Mouse (Mus musculus) liver, embryonic 13.5 days (tissue): Measurements from ENCODE around the gene Ccnt1. TPM values are rescaled to one million over a fixed set of nuclear protein-coding genes. Genes with fewer than 3 reads are reported as not detected.

Experiments used
- ATAC-seq: fragments of 200-750 bp; cut with Nextera tagmentation; 2 replicates; pipeline ENCODE4 v1.8.0; 2017; ENCODE audit warnings: low read depth, mild to moderate bottlenecking, moderate number of reproducible peaks, moderate library complexity
- DNase-seq: peaks from one replicate; pipeline ENCODE4 v3.0.0; 2022
- H3K27ac ChIP-seq: fragments of 300-500 bp; sonication (generic); 2 replicates; pipeline ENCODE4 v1.5.1; 2015; ENCODE audit warnings: moderate library complexity, mild to moderate bottlenecking, inconsistent platforms
- H3K27me3 ChIP-seq: fragments of 300-500 bp; sonication (generic); 2 replicates; pipeline ENCODE4 v1.6.1; 2015; ENCODE audit warnings: mild to moderate bottlenecking, inconsistent platforms
- H3K36me3 ChIP-seq: fragments of 300-500 bp; sonication (generic); 2 replicates; pipeline ENCODE4 v1.6.1; 2015; ENCODE audit warnings: mild to moderate bottlenecking, inconsistent platforms
- H3K4me1 ChIP-seq: fragments of 300-500 bp; sonication (generic); replicated peaks from 2 replicates; pipeline ENCODE4 v1.6.1; 2015; ENCODE audit warnings: inconsistent platforms
- H3K4me2 ChIP-seq: fragments of 300-500 bp; sonication (generic); 2 replicates; pipeline ENCODE4 v1.6.1; 2015; ENCODE audit warnings: inconsistent platforms, mild to moderate bottlenecking, moderate library complexity
- H3K4me3 ChIP-seq: fragments of 300-500 bp; sonication (generic); replicated peaks from 2 replicates; pipeline ENCODE4 v1.5.1; 2015; ENCODE audit warnings: mild to moderate bottlenecking, inconsistent platforms
- H3K9ac ChIP-seq: fragments of 300-500 bp; sonication (generic); 2 replicates; pipeline ENCODE4 v1.6.1; 2015; ENCODE audit warnings: mild to moderate bottlenecking, inconsistent platforms
- H3K9me3 ChIP-seq: fragments of 300-500 bp; sonication (generic); replicated peaks from 2 replicates; pipeline ENCODE4 v1.6.1; 2016; ENCODE audit warnings: inconsistent platforms
- WGBS: fragments of 180-500 bp; shearing (Covaris S2); methylation state at CpG from one replicate; pipeline ENCODE4 v1.1.7; 2015; ENCODE audit not compliant: insufficient replicate concordance; 5-methylcytosine and 5-hydroxymethylcytosine counted together
- polyA plus RNA-seq: library from polyadenylated mRNA; unstranded; fragments of >200 nt; fragmentation: Nextera tagmentation; extraction: Ambion mirVana; gene quantifications from 2 replicates; pipeline ENCODE4 v1.2.1, GENCODE M21; 2015

The Ccnt1 gene
- polyA plus RNA-seq, 1 experiment from 2014 or later: 27.4 TPM

DNA sequence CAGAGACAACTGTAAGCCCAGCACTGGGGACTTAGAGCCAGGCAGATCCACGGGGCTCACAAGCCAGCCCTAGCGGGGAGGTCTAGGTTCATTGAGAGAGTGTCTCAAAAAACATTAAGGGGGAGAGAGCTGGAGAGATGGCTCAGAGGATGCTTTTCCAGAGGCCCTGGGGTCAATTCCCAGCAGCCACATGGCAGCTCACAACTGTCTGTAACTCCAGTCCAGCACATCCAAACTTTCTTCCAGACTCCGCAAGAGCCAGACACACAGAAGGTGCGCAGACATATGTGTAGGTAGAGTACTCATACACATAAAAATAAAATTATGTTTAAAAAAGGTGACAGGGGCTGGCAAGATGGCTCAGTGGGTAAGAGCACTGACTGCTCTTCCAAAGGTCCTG is 2.6 kb upstream of the Ccnt1 start:
- 66% methylated on average over 4 of the region's 4 CpGs for WGBS
- Histone ChIP-seq H3K4me1 (peaks cover 22% of the 10 kb centered on the region), H3K4me2 (no peak overlapping the region), H3K9me3 (no peaks in the 10 kb centered on the region), H3K27me3 (peaks cover 5% of the 10 kb centered on the region; the same call in 1 of the 2 replicates), H3K9ac (no peak overlapping the region), H3K27ac (no peak overlapping the region), H3K36me3 (no peaks in the 10 kb centered on the region), H3K4me3 (no peak overlapping the region)
- ATAC-seq (no peak), DNase-seq (no peak)

DNA sequence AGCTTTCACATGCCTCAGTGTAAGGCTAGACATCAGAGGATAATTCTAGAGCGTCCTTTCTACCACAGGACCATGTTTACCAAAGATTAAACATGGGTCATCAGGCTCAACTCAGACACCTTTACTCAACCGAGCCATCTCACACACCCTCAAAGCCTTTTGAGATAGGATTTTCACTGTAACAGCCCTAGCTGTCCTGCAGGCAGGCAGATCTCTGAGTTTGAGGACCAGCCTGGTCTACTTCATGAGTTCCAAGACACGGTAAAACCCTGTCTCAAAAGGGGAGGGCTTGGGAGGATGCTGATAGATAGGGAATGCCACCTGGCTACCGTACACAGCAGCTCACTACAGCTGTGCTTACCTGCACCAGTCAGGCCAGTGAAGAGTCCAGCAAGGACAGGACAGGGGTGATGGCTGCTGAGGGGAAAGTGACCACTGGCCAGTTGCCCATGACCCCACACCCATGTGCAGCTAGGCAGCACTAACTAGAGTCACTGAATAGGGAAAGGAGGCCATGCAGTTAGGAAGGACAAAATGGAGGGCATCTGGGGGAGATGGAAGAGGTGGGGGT is 843 bp downstream of the Ccnt1 start:
- no peak for DNase-seq
- 63% methylated on average over 4 of the region's 4 CpGs for WGBS

DNA sequence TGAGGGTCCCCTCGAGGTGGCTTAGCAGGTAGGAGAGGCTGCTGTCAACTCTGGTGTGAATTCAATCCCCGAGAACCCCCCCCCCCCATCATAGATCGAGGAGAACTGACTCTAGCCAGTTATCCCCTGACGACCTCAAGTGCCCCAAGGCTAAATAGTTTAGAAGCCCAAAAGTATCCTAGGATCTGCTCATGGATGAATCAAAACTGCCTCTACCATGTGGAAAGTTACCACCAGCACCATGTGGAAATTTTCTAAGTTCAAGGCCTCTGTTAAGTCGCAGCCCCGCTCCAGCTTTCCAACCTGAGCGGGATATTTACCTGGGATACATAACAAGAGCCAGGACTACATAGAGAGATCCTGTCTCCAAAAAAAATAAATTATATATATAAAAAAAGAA is 1.5 kb downstream of the Ccnt1 start:
- no peaks in the 10 kb centered on the region for H3K27me3 ChIP-seq
- WGBS: 61% methylated on average over 7 of the region's 7 CpGs

More for the DNA sequence above, 843 bp downstream of the Ccnt1 start:
- Histone ChIP-seq H3K4me1 (peaks cover 37% of the 10 kb centered on the region), H3K4me2 (0 out of 2 replicates have a peak overlapping the region, but pooled peaks have one; percentile 87), H3K9me3 (no peaks in the 10 kb centered on the region), H3K27me3 (no peaks in the 10 kb centered on the region), H3K4me3 (no peak overlapping the region), H3K9ac (no peak overlapping the region), H3K36me3 (peaks cover 15% of the 10 kb centered on the region), H3K27ac (no peak overlapping the region)
- ATAC-seq: no peak

DNA sequence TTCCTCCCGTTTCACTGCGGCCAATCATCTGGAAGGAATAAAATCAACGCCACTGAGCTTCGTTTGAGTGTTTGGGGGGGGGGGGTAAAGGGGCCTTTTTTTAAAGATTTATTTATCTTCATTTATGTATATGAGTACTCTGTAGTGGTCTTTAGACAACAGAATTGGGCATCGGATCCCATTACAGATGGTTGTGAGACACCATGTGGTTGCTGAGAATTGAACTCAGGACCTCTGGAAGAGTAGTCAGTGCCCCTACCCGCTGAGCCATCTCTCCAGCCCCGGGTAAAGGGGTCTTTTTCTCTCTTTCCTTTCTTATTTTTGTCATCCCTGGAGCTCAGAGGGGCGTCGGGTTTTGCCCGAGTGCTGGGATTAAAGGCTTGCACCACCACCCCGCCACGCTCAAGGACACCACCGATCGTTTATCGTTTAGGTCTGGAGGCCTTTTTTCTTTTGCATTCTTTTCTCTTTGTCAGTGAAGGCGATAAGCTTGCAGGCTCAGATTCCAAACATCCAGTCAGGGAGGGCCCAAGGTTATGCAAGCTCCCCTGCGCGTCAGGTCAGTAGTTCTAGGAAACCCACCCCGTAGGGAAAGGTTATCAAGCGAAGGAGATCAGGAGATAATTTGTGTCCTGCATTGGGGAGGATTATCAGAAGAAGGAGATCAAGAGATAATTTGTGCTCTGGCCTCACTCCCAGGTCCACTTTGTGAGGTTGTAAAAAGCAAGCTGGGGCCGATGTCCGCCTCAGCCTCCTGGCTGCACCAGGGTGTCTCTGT is 2.3 kb downstream of the Ccnt1 start:
- H3K4me3 ChIP-seq: peak overlapping the region; percentile 93
- peaks cover 45% of the 10 kb centered on the region for H3K4me1 ChIP-seq
- DNase-seq (no peak), ATAC-seq (no peak)
- H3K27ac ChIP-seq: peak overlapping the region; percentile 91
- peak overlapping the region; percentile 87 for H3K4me2 ChIP-seq
- peaks cover 26% of the 10 kb centered on the region for H3K36me3 ChIP-seq
- peak overlapping the region; percentile 89 for H3K9ac ChIP-seq
- no peaks in the 10 kb centered on the region for H3K9me3 ChIP-seq
- WGBS: 4% methylated on average over 22 of the region's 22 CpGs
- H3K27me3 ChIP-seq: no peaks in the 10 kb centered on the region

More for the DNA sequence above, 1.5 kb downstream of the Ccnt1 start:
- peak overlapping the region; percentile 93 for H3K4me3 ChIP-seq
- no peak for ATAC-seq
- H3K36me3 ChIP-seq: peaks cover 19% of the 10 kb centered on the region
- peak overlapping the region; percentile 87 for H3K4me2 ChIP-seq
- peak overlapping the region; percentile 91 for H3K27ac ChIP-seq
- no peak for DNase-seq
- H3K9ac ChIP-seq: peak overlapping the region; percentile 89
- H3K4me1 ChIP-seq: peaks cover 42% of the 10 kb centered on the region
- no peaks in the 10 kb centered on the region for H3K9me3 ChIP-seq

DNA sequence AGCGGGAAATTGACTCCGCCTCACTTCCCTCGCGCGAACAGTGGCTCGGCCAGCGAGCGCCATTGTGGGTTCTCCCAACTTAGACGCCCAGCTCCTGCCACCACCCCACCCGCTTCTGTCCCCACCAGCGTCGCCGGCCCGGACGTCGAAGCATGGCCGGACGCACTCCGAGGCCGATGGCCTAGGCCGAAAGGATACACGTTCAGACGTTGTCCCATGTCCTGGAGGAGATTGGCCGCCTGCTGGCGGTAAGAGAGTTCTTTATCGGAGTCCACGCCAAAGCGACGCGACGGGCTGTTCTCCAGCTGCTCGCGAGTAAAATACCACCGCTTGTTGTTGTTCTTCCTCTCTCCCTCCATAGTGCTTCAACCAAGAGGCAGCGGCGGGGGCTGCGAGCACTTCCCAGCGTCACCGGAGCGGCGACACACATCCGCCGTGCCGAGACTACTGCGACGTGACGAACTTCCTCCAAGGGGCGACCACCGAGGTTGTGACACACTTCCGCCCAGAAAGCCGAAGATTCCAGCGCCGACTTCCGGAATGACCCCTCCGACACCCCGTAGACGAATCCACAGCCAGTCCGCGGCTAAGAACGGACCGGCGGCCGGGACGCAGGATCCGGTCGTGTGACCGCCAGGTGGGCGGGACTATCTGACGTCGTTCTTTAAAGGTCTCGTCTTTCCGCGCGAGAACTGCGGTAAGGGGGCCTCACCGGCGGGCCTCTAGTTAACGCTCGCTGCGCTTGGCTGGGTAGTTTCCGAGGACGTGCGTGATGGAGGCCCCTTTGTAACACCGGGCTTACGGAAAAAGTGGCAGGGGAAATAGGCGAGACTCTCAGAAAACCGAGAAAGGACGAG is 3.2 kb downstream of the Ccnt1 start:
- peak overlapping the region; percentile 87 for H3K4me2 ChIP-seq
- WGBS: under 1% methylated on average over 88 of the region's 88 CpGs
- peak overlapping the region; percentile 93 for H3K4me3 ChIP-seq
- peak overlapping the region; percentile 99 for H3K27ac ChIP-seq
- H3K36me3 ChIP-seq: peaks cover 35% of the 10 kb centered on the region
- no peaks in the 10 kb centered on the region for H3K9me3 ChIP-seq
- DNase-seq (peak; percentile 99), ATAC-seq (peak; percentile 93)
- peak overlapping the region; percentile 95 for H3K9ac ChIP-seq
- H3K4me1 ChIP-seq: peaks cover 46% of the 10 kb centered on the region
- H3K27me3 ChIP-seq: no peaks in the 10 kb centered on the region

DNA sequence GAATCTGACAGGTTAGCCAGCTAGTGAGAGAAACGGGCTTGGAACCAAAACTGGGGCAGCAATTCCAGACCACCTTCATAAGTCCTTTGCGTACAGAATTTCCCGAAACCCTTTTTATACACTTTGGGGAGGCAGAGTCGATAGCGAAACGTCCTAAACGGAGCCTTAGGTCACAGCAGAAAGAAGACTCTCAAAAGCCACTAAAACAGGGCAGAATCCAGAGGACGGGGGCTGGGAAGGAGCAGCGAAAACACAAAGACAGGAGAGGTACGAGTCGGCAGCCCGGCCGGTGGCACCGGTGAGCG is 3.8 kb downstream of the Ccnt1 start:
- DNase-seq (no peak), ATAC-seq (no peak)
- Histone ChIP-seq H3K9me3 (no peaks in the 10 kb centered on the region), H3K27me3 (no peaks in the 10 kb centered on the region), H3K9ac (peak overlapping the region; percentile 95), H3K4me1 (peaks cover 47% of the 10 kb centered on the region), H3K4me3 (peak overlapping the region; percentile 93), H3K27ac (peak overlapping the region; percentile 99), H3K4me2 (peak overlapping the region; percentile 82), H3K36me3 (peaks cover 40% of the 10 kb centered on the region)
- under 1% methylated on average over 15 of the region's 15 CpGs for WGBS

DNA sequence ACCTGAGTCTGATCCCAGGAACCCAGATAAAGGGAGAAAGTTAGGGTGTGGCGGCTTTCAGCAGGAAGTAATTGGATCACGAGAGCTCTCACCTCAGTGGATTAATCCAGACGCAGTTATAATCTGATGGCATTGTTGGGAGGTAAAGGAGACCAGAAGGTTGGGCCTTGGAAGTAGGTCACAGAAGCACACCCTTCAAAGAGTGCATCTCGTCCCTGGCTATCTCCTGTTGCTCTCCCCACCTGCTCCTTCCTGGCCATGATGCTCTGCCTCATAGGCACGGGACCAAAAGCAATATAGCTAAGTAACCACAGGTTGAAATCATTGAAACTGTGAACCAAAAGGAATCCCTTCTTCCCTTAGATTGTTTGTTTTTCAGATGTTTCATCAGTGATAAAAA is 13.5 kb downstream of the Ccnt1 start:
- no peaks in the 10 kb centered on the region for H3K27me3 ChIP-seq
- peaks cover 85% of the 10 kb centered on the region for H3K36me3 ChIP-seq
- H3K9me3 ChIP-seq: no peaks in the 10 kb centered on the region
- no peak for DNase-seq
- 84% methylated on average over 5 of the region's 5 CpGs for WGBS
- H3K4me3 ChIP-seq: no peak overlapping the region
- ATAC-seq: no peak
- H3K4me2 ChIP-seq: no peak overlapping the region
- H3K27ac ChIP-seq: no peak overlapping the region
- H3K9ac ChIP-seq: no peak overlapping the region
- peaks cover 3% of the 10 kb centered on the region; the same call in 1 of the 2 replicates for H3K4me1 ChIP-seq

DNA sequence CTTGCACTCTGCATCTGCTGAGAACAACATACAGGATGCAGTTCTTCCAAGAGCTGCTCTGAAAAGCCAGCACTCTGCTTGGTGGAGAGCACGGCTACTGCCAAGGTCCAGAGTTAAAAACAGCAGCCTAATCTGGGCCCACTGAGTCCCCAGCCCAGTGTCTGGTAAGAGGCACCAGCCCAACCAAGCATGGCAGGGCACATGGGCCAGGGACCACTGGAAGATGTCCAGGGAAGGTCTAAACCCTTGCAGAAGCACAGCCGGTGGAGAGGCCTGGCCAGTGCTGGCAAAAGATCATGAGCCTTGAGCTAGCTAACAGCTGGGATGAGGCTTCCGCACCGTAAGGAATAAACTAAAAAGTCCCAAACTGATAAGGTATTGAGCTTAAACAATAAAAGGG is 14.8 kb downstream of the Ccnt1 start:
- no peaks in the 10 kb centered on the region for H3K27me3 ChIP-seq
- peaks cover 89% of the 10 kb centered on the region for H3K36me3 ChIP-seq
- no peak overlapping the region for H3K4me3 ChIP-seq
- no peak overlapping the region for H3K4me2 ChIP-seq
- no peaks in the 10 kb centered on the region for H3K9me3 ChIP-seq
- no peak for DNase-seq
- H3K9ac ChIP-seq: no peak overlapping the region
- no peaks in the 10 kb centered on the region for H3K4me1 ChIP-seq
- ATAC-seq: no peak
- no peak overlapping the region for H3K27ac ChIP-seq
- WGBS: 91% methylated on average over 4 of the region's 4 CpGs

DNA sequence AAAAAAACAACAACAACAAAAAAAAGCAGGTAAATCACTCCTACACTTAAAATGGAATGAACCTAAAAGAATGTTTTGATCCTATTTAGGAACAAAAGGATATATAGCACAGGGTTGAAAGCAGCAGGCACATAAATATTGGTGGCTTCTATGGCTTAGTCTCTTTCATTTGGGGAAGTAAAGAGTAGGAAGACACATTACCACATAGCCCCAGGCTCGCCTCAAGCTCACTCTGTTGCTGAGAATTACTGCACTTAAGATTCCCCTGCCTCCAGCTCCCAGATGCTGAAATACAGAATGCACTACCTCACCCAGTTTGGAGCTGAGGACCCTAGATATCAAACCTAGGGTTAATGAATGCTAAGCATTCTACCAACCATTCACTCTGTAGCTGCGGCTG is 18.0 kb downstream of the Ccnt1 start:
- H3K27ac ChIP-seq: no peak overlapping the region
- H3K9ac ChIP-seq: no peak overlapping the region
- H3K4me2 ChIP-seq: no peak overlapping the region
- ATAC-seq: no peak
- H3K4me3 ChIP-seq: no peak overlapping the region
- no peaks in the 10 kb centered on the region for H3K27me3 ChIP-seq
- no peak for DNase-seq
- H3K9me3 ChIP-seq: no peaks in the 10 kb centered on the region
- peaks cover 91% of the 10 kb centered on the region for H3K36me3 ChIP-seq
- no peaks in the 10 kb centered on the region for H3K4me1 ChIP-seq
- 81% methylated on average over 2 of the region's 2 CpGs for WGBS

DNA sequence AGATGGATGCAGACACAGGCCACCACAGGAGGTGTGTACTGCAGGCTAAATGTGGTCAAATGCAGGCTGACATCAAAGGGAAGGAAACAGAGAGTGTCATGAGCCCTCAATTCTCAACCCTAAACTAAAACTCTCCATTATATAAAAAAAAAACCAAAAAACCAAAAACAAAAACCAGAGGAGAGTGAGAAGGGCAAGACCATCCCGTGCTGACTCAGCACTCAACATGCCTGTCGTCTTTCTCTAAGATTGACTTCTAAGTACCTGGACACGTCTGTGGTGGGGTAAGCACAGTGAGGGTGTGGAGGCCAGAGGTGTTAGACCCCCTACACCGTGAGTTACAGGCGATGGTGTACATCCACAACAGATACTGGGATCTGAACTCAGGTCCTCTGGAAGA is 23.9 kb downstream of the Ccnt1 start:
- Histone ChIP-seq H3K9ac (no peak overlapping the region), H3K4me1 (peaks cover 4% of the 10 kb centered on the region; the same call in 1 of the 2 replicates), H3K27ac (no peak overlapping the region), H3K4me3 (no peak overlapping the region), H3K27me3 (no peaks in the 10 kb centered on the region), H3K36me3 (peaks cover 97% of the 10 kb centered on the region), H3K9me3 (no peaks in the 10 kb centered on the region), H3K4me2 (no peak overlapping the region)
- 84% methylated on average over 5 of the region's 5 CpGs for WGBS
- DNase-seq: no peak
- ATAC-seq: no peak

DNA sequence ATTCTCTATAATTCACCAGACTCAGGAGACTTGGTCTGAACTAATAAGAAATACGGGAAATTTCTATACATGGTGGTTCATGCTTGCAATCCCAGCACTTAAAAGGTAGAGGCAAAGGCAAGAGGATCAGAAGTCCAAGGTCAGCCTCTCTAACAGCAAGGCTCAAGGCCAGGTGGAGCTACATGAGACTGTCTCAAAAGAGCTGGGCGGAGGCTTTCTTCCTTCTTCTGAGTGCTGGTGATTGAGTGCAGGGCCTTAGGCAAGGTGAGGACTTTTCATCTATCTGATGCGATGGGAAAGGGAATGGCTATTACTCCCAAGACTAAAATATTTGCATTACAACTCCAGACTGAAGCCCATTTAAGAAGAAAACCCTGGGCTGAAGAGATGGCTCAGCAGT is 25.6 kb downstream of the Ccnt1 start:
- no peak overlapping the region for H3K4me2 ChIP-seq
- H3K4me3 ChIP-seq: no peak overlapping the region
- H3K27ac ChIP-seq: no peak overlapping the region
- no peaks in the 10 kb centered on the region for H3K9me3 ChIP-seq
- ATAC-seq (no peak), DNase-seq (no peak)
- peaks cover 95% of the 10 kb centered on the region for H3K36me3 ChIP-seq
- no peak overlapping the region for H3K9ac ChIP-seq
- 92% methylated on average over 3 of the region's 3 CpGs for WGBS
- H3K4me1 ChIP-seq: peaks cover 12% of the 10 kb centered on the region; the same call in 1 of the 2 replicates
- no peaks in the 10 kb centered on the region for H3K27me3 ChIP-seq
